Mouse (Mus musculus) inflammation-experienced regulatory T-cells, adult 6 months (primary cell): ENCODE measurements around the gene Lrrc4c. TPM values are rescaled to one million over a fixed set of nuclear protein-coding genes. Genes with fewer than 3 reads are reported as not detected.

ENCODE experiments used
- ATAC-seq: one replicate; pipeline ENCODE4 v1.8.0; 2017
- polyA plus RNA-seq, 3 experiments: library from polyadenylated mRNA; unstranded; fragments of 100-300 nt; shearing (Covaris generic); gene quantifications; one replicate each; pipeline ENCODE4 v1.2.1; 2017

Lrrc4c gene
- polyA plus RNA-seq, 3 experiments from 2014 or later: 0.16 TPM; not detected in 2

- no peak for ATAC-seq
Measured at GRCm38 (mm10) chr2:96573755-96574154, 255.8 kb downstream of the Lrrc4c start.

- no peak for ATAC-seq
Measured at GRCm38 (mm10) chr2:96577701-96578100, 259.7 kb downstream of the Lrrc4c start.

- ATAC-seq: no peak
Measured at GRCm38 (mm10) chr2:96580136-96580733, 262.3 kb downstream of the Lrrc4c start.

- ATAC-seq: no peak
Measured at GRCm38 (mm10) chr2:96585665-96586064, 267.7 kb downstream of the Lrrc4c start.

DNA sequence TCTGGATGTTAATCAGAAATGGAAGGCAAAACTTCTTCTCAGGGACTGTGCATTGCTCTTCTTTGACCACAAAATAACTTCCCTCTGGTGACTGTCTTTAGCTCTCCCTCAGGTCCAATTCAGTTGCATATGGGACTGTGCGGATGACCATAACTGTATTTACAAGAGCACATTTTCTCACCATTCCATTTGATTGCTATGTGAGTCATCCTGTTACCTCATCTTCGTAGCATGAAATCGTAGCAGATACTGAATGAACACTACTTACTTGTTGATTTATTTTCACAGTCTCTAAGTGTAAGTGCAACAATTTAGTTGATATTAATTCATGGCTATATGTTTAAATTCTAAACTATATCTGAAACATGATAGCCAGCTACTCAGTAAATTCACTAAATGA lies 286.8 kb downstream of the Lrrc4c start:
- no peak for ATAC-seq

GRCm38 (mm10) chr2:96614121-96614520 lies 296.2 kb downstream of the Lrrc4c start:
- ATAC-seq: no peak

GRCm38 (mm10) chr2:96618691-96619205 lies 300.8 kb downstream of the Lrrc4c start:
- no peak for ATAC-seq

DNA sequence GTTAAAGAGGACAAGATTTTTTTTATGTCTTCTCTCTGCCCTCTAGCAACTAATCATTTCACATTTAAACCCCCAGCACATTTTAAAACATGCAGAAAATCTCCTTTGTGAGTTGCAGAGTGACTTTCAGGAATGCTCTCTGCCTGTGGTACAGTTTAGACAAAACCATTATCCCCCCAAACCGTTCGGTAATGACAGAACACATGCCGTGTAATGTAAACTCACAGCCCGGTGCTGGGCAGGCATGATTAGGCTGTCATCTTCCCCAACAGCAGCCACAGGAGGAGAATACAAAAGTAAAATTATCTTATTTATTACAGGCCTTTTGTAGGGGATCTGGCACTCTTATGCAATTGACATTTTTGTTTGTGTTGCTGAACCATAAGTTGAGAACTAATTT lies 349.1 kb downstream of the Lrrc4c start:
- no peak for ATAC-seq

DNA sequence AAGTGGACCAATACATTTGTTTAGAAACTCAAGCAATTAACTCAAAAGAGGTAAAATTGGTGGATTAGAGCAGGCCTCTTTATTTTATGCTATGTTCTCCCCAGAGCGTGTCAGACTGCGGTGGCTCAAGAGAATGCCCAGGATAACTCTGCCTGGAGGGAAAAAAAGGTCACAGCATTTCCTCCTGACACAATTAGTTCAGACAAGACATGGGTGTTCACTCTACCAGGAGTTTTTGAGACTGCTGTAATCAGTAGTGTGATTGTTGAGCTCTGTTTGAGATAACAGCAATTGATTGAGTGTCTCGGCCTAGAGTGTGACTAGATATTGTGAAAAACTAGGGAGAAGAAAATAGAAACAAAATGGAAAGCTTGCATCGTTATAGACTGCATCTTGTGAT lies 363.8 kb downstream of the Lrrc4c start:
- no peak for ATAC-seq

DNA sequence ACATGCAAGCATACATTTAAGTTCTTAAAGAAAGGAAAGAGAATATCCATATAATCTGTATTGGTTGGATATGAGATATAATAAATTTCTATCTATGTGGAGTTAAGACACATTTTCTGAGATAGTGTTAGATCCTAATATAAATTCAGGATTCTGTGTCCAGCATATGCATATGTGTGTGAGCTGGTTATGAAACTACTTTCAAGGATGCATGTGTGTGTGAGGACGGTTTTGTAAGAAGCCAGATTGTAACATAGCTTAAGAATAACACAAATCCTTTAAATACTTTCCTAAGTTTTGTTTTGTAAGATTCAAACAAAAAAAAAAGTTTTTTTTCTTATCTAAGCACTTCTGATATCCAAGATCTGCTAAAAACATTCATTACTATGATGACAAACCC lies 367.4 kb downstream of the Lrrc4c start:
- no peak for ATAC-seq

DNA sequence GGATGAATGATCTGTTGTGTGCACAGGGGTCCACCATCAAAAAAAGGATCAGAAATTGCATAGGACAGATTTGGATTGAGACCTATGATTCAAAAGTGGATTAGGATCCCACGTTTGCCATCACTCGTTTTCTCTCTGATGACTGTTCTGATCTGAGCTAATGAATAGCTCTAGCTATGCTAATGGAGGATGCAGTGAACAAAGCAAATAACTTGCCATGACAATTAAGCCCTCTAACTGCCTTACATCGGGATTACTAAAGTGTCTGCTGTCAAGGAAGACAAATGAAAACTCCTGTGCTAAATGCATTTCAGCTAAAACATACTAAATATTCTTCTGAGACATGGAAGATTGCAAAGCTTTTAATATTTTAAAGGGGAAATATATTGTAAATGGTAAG lies 387.0 kb downstream of the Lrrc4c start:
- no peak for ATAC-seq

GRCm38 (mm10) chr2:96707772-96708350 lies 389.9 kb downstream of the Lrrc4c start:
- ATAC-seq: no peak

- no peak for ATAC-seq
Measured at GRCm38 (mm10) chr2:96714561-96714960, 396.6 kb downstream of the Lrrc4c start.

- ATAC-seq: no peak
Measured at GRCm38 (mm10) chr2:96717353-96717752, 399.4 kb downstream of the Lrrc4c start.

DNA sequence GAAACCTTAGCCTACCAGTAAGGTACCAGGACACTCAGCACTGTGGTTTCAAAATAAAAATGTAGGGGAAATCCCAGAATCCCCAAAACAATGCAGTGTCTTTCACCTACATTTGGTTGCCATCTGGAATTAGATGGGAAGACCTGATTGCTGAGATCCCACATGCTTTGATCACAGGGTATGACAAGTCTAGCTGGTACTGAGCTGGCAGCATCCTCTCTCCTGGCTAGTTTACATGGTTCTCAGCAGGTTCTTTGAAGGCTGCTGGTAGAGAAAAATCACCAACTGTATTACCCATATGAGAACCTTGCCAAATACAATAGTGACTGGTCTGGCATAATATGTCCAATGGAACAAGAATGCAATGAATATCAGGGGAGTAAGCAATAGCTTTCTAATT lies 405.4 kb downstream of the Lrrc4c start:
- no peak for ATAC-seq

DNA sequence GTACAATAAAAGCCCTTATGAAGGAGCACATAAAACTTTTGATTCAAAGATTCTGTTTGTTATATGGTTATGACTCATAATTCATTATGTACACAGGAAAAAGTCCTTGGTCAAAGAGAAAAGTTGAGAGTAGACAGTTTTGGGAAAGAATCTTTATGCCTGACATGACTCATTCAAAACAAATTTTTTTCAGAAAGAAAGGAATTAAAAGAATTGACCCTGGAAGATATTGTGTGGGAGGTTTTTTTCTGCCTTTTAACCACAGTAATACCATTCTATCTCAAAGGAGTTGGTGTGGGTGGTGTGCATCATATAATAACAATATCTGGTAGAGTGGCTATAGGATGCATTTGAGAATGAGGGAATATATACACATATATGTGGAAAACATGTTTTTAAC lies 418.1 kb downstream of the Lrrc4c start:
- no peak for ATAC-seq

- no peak for ATAC-seq
Measured at GRCm38 (mm10) chr2:96755066-96755465, 437.1 kb downstream of the Lrrc4c start.

- no peak for ATAC-seq
Measured at GRCm38 (mm10) chr2:96757701-96758100, 439.7 kb downstream of the Lrrc4c start.

GRCm38 (mm10) chr2:96763538-96763937 lies 445.6 kb downstream of the Lrrc4c start:
- ATAC-seq: no peak

DNA sequence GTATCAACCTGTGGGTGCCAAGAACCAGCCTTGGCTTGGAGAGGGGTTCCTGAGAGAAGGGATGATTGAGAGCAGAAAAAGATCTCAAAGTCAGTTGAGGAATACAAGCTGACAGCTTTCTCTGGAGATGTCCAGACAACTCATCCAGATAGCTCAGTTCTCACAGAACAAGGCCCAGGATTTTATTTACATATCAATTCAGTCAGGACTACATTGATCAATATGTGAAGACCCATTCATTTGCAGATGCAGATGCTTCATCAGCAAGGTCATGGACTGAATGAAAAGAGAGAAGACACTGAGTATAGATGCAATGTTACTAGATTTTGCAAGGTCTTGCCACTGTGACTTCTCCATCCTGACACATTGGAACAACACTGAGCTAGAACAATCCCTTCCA lies 457.4 kb downstream of the Lrrc4c start:
- ATAC-seq: no peak

DNA sequence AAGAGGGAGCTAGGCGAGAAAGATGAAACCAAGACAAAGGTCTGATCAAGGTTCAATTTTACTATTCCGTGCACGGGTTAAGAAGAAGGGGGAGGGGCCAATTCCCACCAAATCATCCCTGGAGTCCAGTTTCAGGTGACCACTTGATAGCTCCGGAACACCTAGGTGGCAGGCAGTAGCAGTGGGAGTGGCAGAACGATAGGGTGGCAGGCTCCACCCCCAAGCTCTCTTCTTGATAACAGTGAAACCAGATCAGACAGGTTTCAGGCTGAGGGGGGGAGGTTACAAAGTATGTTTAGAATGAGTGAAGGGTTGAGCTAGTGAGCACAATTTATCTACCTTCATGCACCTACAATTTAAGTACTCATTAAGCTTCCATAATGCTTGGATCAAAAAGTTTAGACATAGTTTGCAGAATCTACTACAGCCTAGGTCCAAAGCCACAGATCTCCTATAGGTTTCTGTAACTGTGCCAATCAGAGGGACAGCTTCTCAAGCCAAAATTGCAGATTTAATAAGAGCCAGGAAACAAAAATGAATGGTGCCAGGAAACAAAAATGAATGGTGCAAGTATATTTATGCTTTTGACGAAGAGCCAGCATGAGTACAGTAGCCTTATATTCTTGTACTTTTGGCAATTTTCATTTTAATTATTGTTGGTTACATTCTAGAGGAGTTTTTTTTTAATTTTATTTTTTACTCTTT lies 478.9 kb downstream of the Lrrc4c start:
- ATAC-seq: no peak

DNA sequence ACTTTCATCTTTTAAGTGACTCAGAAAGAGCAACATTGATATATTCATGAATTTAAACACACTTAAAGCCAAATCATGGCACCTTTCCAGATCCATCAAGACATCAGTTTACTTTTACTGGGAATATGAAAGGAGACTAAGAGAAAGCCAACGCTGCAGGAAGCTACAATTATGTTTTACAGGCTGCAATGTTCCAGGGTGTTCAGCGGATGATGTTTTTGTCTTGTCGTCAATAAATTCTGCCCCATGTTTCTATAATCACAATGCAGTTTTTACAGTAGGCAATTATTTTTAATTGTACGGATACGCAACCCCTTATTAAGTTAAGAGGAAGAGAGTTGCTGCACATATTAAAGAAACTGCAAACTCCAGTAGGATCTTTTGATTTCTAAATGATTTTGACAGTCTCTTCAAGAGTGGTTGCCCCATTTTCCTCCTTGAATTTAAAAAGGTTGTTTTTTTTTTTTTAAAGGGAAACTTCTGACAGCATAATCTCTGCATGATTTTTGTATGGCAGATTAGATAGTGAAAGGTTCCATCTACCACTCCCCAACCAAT lies 532.9 kb downstream of the Lrrc4c start:
- ATAC-seq: no peak

DNA sequence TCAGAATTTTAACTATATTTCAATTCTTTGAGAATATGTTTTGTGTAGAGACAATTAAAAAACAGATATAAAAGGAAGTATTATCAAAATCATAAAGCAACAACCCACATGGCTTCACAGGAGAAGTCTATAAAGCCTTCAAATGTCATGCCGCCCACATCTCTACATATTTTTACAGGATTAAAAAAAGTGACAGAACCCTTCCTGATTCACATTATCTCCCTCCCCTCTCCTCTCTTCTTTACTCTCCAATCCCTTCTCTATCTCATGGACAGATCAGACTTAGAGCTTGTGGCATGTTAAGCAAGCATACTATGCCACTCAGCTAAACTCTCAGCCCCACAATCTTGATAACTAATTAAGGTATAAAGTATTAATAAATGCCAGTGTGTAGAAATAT lies 535.8 kb downstream of the Lrrc4c start:
- no peak for ATAC-seq

DNA sequence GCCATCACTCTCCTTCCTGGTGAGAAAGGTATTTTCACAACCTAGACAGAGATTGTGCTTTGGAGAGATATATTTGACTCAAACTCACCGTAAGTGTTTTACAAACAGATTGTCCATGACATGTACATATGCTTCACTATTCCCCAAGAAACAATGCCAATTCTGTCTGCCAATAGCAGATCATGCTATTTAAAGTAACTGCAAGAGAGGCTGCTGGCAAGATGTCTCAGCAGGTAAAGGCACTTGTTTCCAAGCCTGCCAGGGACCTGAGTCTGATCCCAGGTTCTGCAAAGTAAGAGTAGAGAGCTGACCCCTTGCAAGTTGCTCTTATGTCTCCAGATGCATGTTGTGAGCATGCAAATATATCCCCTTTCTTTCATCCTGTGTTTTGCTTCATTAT lies 558.1 kb downstream of the Lrrc4c start:
- ATAC-seq: no peak
